Mouse (Mus musculus): ENCODE results near the gene Hunk.

DNA sequence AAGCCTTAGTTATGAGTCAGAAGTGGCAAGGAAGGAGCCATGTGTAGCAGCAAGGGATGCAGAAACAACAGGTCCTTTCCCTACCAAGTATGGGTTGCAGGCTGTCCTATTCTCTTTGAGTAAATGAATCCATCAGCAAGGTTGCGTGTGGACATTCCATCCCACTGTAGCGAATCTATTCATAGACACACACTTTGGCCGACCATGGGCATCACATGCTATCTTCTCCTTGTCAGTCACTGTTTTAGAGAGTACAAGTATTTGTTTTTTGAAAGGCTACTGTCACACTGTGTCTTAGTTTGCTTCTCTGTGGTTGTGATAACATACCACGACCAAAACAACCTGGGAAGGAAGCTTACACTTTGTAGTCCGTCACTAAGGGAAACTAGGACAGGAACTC, 44.7 kb upstream of the Hunk start:
- TF ChIP-seq POLR2A (IDR thresholded peaks at IDR 0.05; ENCODE audit: control insufficient read depth, low read depth, low read length) (no peak), CTCF (IDR thresholded peaks at IDR 0.05; ENCODE audit: control insufficient read depth, insufficient read depth, insufficient replicate concordance, low read depth, low read length) (no peak)
